Mouse (Mus musculus) neural tube, embryonic 14.5 days (tissue): Measurements from ENCODE around the gene Ehbp1. TPM values are rescaled to one million over a fixed set of nuclear protein-coding genes. Genes with fewer than 3 reads are reported as not detected.

ENCODE experiments used
- ATAC-seq: fragments of 200-750 bp; cut with Nextera tagmentation; 2 replicates; pipeline ENCODE4 v1.8.0; 2017; ENCODE audit warnings: low read depth, mild to moderate bottlenecking, moderate TSS enrichment, moderate library complexity
- H3K27ac ChIP-seq: fragments of 300-500 bp; sonication (generic); 2 replicates; pipeline ENCODE4 v1.5.1; 2014; ENCODE audit warnings: low read depth, mild to moderate bottlenecking, control low read depth, low read length, moderate library complexity, mixed read lengths
- H3K27me3 ChIP-seq: fragments of 300-500 bp; sonication (generic); 2 replicates; pipeline ENCODE4 v1.6.1; 2014; ENCODE audit warnings: low read length; ENCODE audit not compliant: control insufficient read depth, insufficient read depth
- H3K36me3 ChIP-seq: fragments of 300-500 bp; sonication (generic); 2 replicates; pipeline ENCODE4 v1.6.1; 2014; ENCODE audit warnings: low read length, mixed read lengths; ENCODE audit not compliant: control insufficient read depth, insufficient read depth
- H3K4me1 ChIP-seq: fragments of 300-500 bp; sonication (generic); 2 replicates; pipeline ENCODE4 v1.6.1; 2014; ENCODE audit warnings: low read length; ENCODE audit not compliant: control insufficient read depth, insufficient read depth
- H3K4me2 ChIP-seq: fragments of 300-500 bp; sonication (generic); 2 replicates; pipeline ENCODE4 v1.6.1; 2014; ENCODE audit warnings: mild to moderate bottlenecking, low read depth, low read length, control low read depth
- H3K4me3 ChIP-seq: fragments of 300-500 bp; sonication (generic); 2 replicates; pipeline ENCODE4 v1.5.1; 2014; ENCODE audit warnings: low read depth, low read length, control low read depth, mixed read lengths
- H3K9ac ChIP-seq: fragments of 300-500 bp; sonication (generic); replicated peaks from 2 replicates; pipeline ENCODE4 v1.6.1; 2014; ENCODE audit warnings: low read depth, mild to moderate bottlenecking, control low read depth, low read length, mixed read lengths
- H3K9me3 ChIP-seq: fragments of 300-500 bp; sonication (generic); 2 replicates; pipeline ENCODE4 v1.6.1; 2016; ENCODE audit warnings: low read length; ENCODE audit not compliant: control insufficient read depth
- WGBS: fragments of 180-500 bp; shearing (Covaris S2); extraction: QIAGEN DNeasy Blood & Tissue Kit; methylation state at CpG from one replicate; pipeline ENCODE4 v1.1.7; 2014; 5-methylcytosine and 5-hydroxymethylcytosine counted together
- polyA plus RNA-seq: library from polyadenylated mRNA; unstranded; fragments of >200 nt; fragmentation: Nextera tagmentation; extraction: Ambion mirVana; gene quantifications from 2 replicates; pipeline ENCODE4 v1.2.1, GENCODE M21; 2014

Gene Ehbp1
- polyA plus RNA-seq, 1 experiment from 2014 or later: 35.2 TPM

DNA sequence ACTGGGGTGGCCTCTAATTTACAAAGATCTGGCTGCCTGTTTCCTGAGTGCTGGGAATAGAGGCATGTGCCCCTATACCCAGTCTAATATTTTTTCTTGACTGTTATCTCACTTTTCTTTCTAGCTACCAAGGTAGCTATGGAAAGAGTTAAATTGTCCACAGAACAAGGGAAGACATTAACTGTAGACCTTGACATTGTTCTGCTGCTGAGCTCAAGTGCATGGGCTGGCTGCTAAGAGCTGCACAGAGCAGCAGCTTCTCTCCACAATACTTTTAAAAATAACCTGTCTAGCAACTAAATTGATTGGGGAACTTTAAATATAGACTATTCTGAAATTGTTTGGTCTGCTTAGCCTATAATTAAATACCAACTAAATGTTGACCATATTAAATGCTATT, 52.9 kb downstream of the Ehbp1 start:
- H3K36me3 ChIP-seq: no peaks in the 10 kb centered on the region
- no peaks in the 10 kb centered on the region for H3K27me3 ChIP-seq
- H3K27ac ChIP-seq: no peak overlapping the region
- H3K9me3 ChIP-seq: no peaks in the 10 kb centered on the region
- no peak overlapping the region for H3K9ac ChIP-seq
- no peak overlapping the region for H3K4me3 ChIP-seq
- H3K4me1 ChIP-seq: peaks cover 19% of the 10 kb centered on the region
- no peak overlapping the region for H3K4me2 ChIP-seq
- no peak for ATAC-seq

GRCm38 (mm10) chr11:22287513-22287900, 54.6 kb downstream of the Ehbp1 start:
- Histone ChIP-seq H3K27ac (peak overlapping the region; percentile 93), H3K9ac (peak overlapping the region; percentile 71), H3K9me3 (no peaks in the 10 kb centered on the region), H3K4me2 (peak overlapping the region; percentile 84), H3K27me3 (no peaks in the 10 kb centered on the region), H3K4me3 (peak overlapping the region; percentile 57), H3K4me1 (peaks cover 32% of the 10 kb centered on the region), H3K36me3 (no peaks in the 10 kb centered on the region)
- ATAC-seq: no peak; the same call in 1 of the 2 replicates
- WGBS: 4% methylated on average over 6 of the region's 6 CpGs

DNA sequence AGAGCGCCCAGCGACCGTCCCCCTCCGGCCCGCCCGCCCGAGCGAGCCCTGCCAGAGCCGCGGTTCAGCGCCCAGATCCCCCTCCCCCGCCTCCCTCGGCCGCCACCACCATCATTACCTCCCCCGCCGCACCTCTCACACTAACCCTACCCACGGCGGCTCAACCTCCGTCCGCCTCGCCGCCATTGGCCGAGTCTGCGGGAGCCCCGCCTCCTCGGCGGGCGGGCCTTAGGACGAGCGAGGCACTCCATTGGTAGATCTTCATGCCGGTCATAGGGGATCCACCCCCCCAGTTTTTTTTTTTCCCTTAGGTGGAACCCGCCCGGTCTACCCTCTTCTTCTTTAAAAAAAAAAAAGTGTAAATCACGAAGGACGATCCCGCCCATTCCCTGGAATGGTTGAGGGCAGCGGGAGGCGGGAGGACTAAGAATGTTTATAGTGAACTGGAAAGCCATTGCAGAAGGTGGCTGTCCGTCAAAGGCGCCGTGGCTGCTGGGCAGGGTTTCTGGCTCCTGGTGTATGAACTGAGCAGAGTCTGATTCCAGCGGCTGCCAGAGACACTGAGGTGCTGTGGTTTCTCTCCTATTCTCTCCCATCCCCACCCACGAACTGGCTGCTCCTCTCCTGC, 55.1 kb downstream of the Ehbp1 start:
- Histone ChIP-seq H3K36me3 (no peaks in the 10 kb centered on the region), H3K4me1 (peaks cover 32% of the 10 kb centered on the region), H3K27me3 (no peaks in the 10 kb centered on the region), H3K27ac (peak overlapping the region; percentile 93), H3K4me3 (peak overlapping the region; percentile 57), H3K9ac (peak overlapping the region; percentile 90), H3K4me2 (peak overlapping the region; percentile 84), H3K9me3 (no peaks in the 10 kb centered on the region)
- WGBS: under 1% methylated on average over 38 of the region's 43 CpGs
- ATAC-seq: peak; percentile 99

DNA sequence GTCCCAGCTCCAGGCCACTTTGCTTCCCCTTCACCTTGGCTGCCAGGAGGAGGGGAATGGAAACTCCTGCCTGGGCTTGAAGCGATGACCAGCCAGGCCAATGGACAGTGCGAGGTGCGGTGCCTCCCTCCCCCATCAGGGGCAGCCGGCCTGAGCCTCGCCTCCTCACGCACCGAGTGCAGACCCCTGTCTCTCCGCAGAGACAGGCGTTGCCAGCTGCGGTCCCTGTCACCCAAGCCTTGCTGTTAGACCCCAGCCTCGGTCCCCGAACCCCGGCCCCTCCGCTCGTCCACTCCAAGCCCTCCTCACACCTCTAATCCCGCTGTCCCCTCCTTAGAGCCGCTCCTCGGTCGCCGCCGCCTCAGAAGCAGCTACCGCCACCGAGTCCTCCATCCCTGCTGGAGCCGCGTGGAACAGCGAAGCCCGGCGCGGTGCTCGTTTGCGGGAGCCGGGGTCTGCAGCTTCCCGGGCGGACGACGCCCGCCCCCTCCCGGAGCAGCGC, 55.7 kb downstream of the Ehbp1 start:
- H3K36me3 ChIP-seq: no peaks in the 10 kb centered on the region
- H3K4me1 ChIP-seq: peaks cover 32% of the 10 kb centered on the region
- peak overlapping the region; percentile 57 for H3K4me3 ChIP-seq
- peak overlapping the region; percentile 70 for H3K4me2 ChIP-seq
- H3K27ac ChIP-seq: peak overlapping the region; percentile 90
- under 1% methylated on average over 39 of the region's 39 CpGs for WGBS
- H3K9me3 ChIP-seq: no peaks in the 10 kb centered on the region
- ATAC-seq: peak; percentile 80
- H3K9ac ChIP-seq: peak overlapping the region; percentile 90
- H3K27me3 ChIP-seq: no peaks in the 10 kb centered on the region

- WGBS: 95% methylated on average over 3 of the region's 3 CpGs
- no peaks in the 10 kb centered on the region for H3K27me3 ChIP-seq
- no peaks in the 10 kb centered on the region for H3K9me3 ChIP-seq
- no peak overlapping the region for H3K9ac ChIP-seq
- no peaks in the 10 kb centered on the region for H3K36me3 ChIP-seq
- no peak overlapping the region for H3K27ac ChIP-seq
- H3K4me2 ChIP-seq: no peak overlapping the region
- H3K4me1 ChIP-seq: no peaks in the 10 kb centered on the region
- H3K4me3 ChIP-seq: no peak overlapping the region
- no peak for ATAC-seq
These were observed 65.4 kb downstream of the Ehbp1 start for GRCm38 (mm10) chr11:22276656-22277055.

- WGBS: 97% methylated on average over 2 of the region's 2 CpGs
- H3K27ac ChIP-seq: no peak overlapping the region
- no peaks in the 10 kb centered on the region for H3K9me3 ChIP-seq
- no peak for ATAC-seq
- no peak overlapping the region for H3K9ac ChIP-seq
- no peaks in the 10 kb centered on the region for H3K4me1 ChIP-seq
- H3K27me3 ChIP-seq: no peaks in the 10 kb centered on the region
- H3K4me3 ChIP-seq: no peak overlapping the region
- no peak overlapping the region for H3K4me2 ChIP-seq
- no peaks in the 10 kb centered on the region for H3K36me3 ChIP-seq
These were observed 67.9 kb downstream of the Ehbp1 start for GRCm38 (mm10) chr11:22274144-22274543.

- Histone ChIP-seq H3K9ac (no peak overlapping the region), H3K27ac (no peak overlapping the region), H3K4me2 (no peak overlapping the region), H3K9me3 (no peaks in the 10 kb centered on the region), H3K4me3 (no peak overlapping the region), H3K4me1 (no peaks in the 10 kb centered on the region), H3K27me3 (no peaks in the 10 kb centered on the region), H3K36me3 (no peaks in the 10 kb centered on the region)
- WGBS: 91% methylated on average over 7 of the region's 7 CpGs
- no peak for ATAC-seq
These were observed 68.7 kb downstream of the Ehbp1 start for GRCm38 (mm10) chr11:22273378-22273777.

- H3K36me3 ChIP-seq: no peaks in the 10 kb centered on the region
- 91% methylated on average over 3 of the region's 3 CpGs for WGBS
- no peaks in the 10 kb centered on the region for H3K27me3 ChIP-seq
- H3K4me3 ChIP-seq: no peak overlapping the region
- H3K9ac ChIP-seq: no peak overlapping the region
- no peak overlapping the region for H3K4me2 ChIP-seq
- 0 out of 2 replicates have a peak, but pooled peaks cover 2% of the 10 kb centered on the region for H3K4me1 ChIP-seq
- no peak for ATAC-seq
- no peak overlapping the region for H3K27ac ChIP-seq
- no peaks in the 10 kb centered on the region for H3K9me3 ChIP-seq
These were observed 70.2 kb downstream of the Ehbp1 start for GRCm38 (mm10) chr11:22271889-22272288.

GRCm38 (mm10) chr11:22269643-22270042, 72.4 kb downstream of the Ehbp1 start:
- Histone ChIP-seq H3K4me3 (no peak overlapping the region), H3K9ac (no peak overlapping the region), H3K9me3 (no peaks in the 10 kb centered on the region), H3K36me3 (no peaks in the 10 kb centered on the region), H3K4me2 (no peak overlapping the region), H3K27ac (no peak overlapping the region), H3K4me1 (0 out of 2 replicates have a peak, but pooled peaks cover 2% of the 10 kb centered on the region), H3K27me3 (no peaks in the 10 kb centered on the region)
- ATAC-seq: no peak
- WGBS: 84% methylated on average over 4 of the region's 4 CpGs
